Mouse (Mus musculus) hindbrain, embryonic 14.5 days (tissue): ENCODE measurements around the gene Nt5c. TPM values are rescaled to one million over a fixed set of nuclear protein-coding genes. Genes with fewer than 3 reads are reported as not detected.
"Not testable (repeated sequence)": the region's sequence is repeated elsewhere in the genome, so short reads cannot be mapped to it uniquely, and the experiment has no call there.

Experiments
- ATAC-seq: fragments of 200-750 bp; cut with Nextera tagmentation; 2 replicates; pipeline ENCODE4 v1.8.0; 2017; ENCODE audit warnings: moderate number of reproducible peaks, mild to moderate bottlenecking, moderate TSS enrichment, moderate library complexity; ENCODE audit not compliant: low FRiP score
- DNase-seq: peaks from one replicate; pipeline ENCODE4 v3.0.0-alpha.2; 2015; ENCODE audit warnings: low spot score
- H3K27ac ChIP-seq: fragments of 300-500 bp; sonication (generic); 2 replicates; pipeline ENCODE4 v1.5.1; 2014; ENCODE audit warnings: mild to moderate bottlenecking, moderate library complexity
- H3K27me3 ChIP-seq: fragments of 300-500 bp; sonication (generic); 2 replicates; pipeline ENCODE4 v1.6.1; 2014; ENCODE audit warnings: mild to moderate bottlenecking, low read length, mixed read lengths; ENCODE audit not compliant: control insufficient read depth, insufficient read depth
- H3K36me3 ChIP-seq: fragments of 300-500 bp; sonication (generic); replicated peaks from 2 replicates; pipeline ENCODE4 v1.6.1; 2014; ENCODE audit not compliant: control insufficient read depth, insufficient read depth
- H3K4me1 ChIP-seq: fragments of 300-500 bp; sonication (generic); replicated peaks from 2 replicates; pipeline ENCODE4 v1.6.1; 2014; ENCODE audit warnings: antibody characterized with exemption, low read length, mixed read lengths; ENCODE audit not compliant: control insufficient read depth, insufficient read depth
- H3K4me2 ChIP-seq: fragments of 300-500 bp; sonication (generic); replicated peaks from 2 replicates; pipeline ENCODE4 v1.6.1; 2014; ENCODE audit warnings: mild to moderate bottlenecking, moderate library complexity
- H3K4me3 ChIP-seq: fragments of 300-500 bp; sonication (generic); replicated peaks from 2 replicates; pipeline ENCODE4 v1.5.1; 2014; ENCODE audit warnings: mild to moderate bottlenecking, low read length
- H3K9ac ChIP-seq: fragments of 300-500 bp; sonication (generic); 2 replicates; pipeline ENCODE4 v1.6.1; 2014
- H3K9me3 ChIP-seq: fragments of 300-500 bp; sonication (generic); 2 replicates; pipeline ENCODE4 v1.6.1; 2016; ENCODE audit warnings: low read length; ENCODE audit not compliant: control insufficient read depth
- WGBS: fragments of 180-500 bp; shearing (Covaris S2); extraction: QIAGEN DNeasy Blood & Tissue Kit; methylation state at CpG from one replicate; pipeline ENCODE4 v1.1.7; 2014; 5-methylcytosine and 5-hydroxymethylcytosine counted together
- polyA plus RNA-seq: library from polyadenylated mRNA; unstranded; fragments of >200 nt; fragmentation: Nextera tagmentation; extraction: Ambion mirVana; gene quantifications from 2 replicates; pipeline ENCODE4 v1.2.1, GENCODE M21; 2014

Gene Nt5c
- polyA plus RNA-seq, 1 experiment from 2014 or later: 98.0 TPM

DNA sequence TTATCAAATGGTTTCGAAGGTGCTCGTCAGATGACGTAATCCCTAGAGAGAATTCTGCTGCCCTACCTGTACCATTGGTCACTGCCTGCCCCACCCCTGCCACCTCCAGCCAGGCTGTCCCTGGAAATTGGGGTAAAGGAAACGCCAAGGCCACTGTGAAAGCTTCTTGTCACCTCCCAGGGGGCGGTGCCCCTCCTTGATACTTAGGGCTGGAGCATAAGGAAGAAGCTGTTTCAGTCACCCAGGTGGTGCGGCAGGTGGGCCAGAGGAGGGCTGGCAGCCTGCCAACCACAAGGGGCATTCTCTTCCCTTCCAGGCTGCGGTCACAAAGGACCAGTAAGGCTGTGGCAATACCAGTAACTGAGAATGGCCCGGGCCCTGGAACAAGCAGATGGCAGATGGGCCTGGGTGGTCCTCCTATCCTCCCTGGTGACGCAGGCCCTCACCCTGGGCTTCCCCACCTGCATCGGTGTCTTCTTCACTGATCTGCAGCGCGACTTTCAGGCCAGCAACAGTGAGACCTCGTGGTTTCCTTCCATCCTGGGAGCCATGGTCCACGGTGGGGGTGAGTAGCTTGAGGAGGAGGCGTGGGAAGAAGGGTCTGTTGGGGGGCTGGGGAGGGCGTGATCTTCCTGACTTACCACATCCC is 29.3 kb downstream of the Nt5c start, which contains the start of gene Slc16a5:
TSS of gene Slc16a5 (plus strand) at position 232 of the 649 bp plus-strand sequence.
- Histone ChIP-seq H3K4me3 (no peak within 1 kb of the TSS), H3K27ac (no peak within 1 kb of the TSS), H3K36me3 (no peaks in the 10 kb centered on the region), H3K9me3 (no peaks in the 10 kb centered on the region), H3K27me3 (no peaks in the 10 kb centered on the region), H3K9ac (no peak within 1 kb of the TSS; the same call in 1 of the 2 replicates), H3K4me1 (no peaks in the 10 kb centered on the region), H3K4me2 (no peak within 1 kb of the TSS)
- DNase-seq (no peak), ATAC-seq (no peak)
- WGBS: 74% methylated on average over 16 of the region's 16 CpGs

DNA sequence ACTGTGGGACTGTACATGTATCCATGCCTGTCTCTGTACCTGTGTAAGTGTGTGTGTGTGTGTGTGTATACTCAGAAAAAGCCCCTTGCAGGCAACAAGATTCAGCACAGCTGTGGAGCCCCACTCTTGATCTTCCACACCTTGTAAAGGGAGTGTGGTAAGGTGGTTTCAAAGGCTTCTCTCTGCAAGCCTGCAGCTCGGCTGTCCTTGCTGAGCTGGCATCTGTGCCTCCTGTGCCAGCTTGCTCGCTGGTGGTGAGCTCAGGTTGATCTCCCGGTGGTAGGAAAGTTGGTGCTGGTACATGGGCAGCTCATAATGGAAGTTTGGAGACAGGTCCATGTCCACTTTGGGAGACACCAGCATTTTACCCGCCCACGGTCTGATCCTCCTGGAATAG is 29.8 kb downstream of the Nt5c start:
- H3K4me1 ChIP-seq: no peaks in the 10 kb centered on the region
- H3K27ac ChIP-seq: no peak overlapping the region
- no peak for DNase-seq
- no peaks in the 10 kb centered on the region for H3K36me3 ChIP-seq
- no peak overlapping the region for H3K4me3 ChIP-seq
- no peaks in the 10 kb centered on the region for H3K27me3 ChIP-seq
- H3K9me3 ChIP-seq: no peaks in the 10 kb centered on the region
- H3K4me2 ChIP-seq: no peak overlapping the region
- WGBS: 73% methylated on average over 5 of the region's 5 CpGs
- ATAC-seq: no peak
- no peak overlapping the region for H3K9ac ChIP-seq

DNA sequence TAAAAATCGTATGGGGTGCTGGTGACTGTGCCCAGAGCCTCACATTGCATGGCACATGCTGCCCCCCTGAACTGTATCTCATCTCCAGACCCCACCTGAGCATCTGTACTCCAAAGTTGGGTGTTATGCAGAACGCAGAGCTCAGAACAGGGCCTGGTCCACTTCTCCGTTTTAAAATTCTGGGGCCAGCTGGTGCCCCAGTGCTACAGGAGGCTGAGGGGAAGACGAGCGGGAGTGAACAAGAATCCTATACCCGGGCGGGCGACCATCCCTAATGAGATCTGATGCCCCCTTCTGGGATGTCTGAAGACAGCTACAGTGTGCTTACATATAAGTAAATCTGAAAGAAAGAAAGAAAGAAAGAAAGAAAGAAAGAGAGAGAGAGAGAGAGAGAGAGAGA is 30.7 kb downstream of the Nt5c start:
- no peak overlapping the region for H3K9ac ChIP-seq
- H3K27me3 ChIP-seq: no peaks in the 10 kb centered on the region
- no peaks in the 10 kb centered on the region for H3K4me1 ChIP-seq
- H3K4me2 ChIP-seq: no peak overlapping the region
- no peaks in the 10 kb centered on the region for H3K9me3 ChIP-seq
- no peak overlapping the region for H3K4me3 ChIP-seq
- DNase-seq (no peak), ATAC-seq (no peak)
- no peak overlapping the region for H3K27ac ChIP-seq
- H3K36me3 ChIP-seq: no peaks in the 10 kb centered on the region
- 10% methylated on average over 8 of the region's 8 CpGs for WGBS

DNA sequence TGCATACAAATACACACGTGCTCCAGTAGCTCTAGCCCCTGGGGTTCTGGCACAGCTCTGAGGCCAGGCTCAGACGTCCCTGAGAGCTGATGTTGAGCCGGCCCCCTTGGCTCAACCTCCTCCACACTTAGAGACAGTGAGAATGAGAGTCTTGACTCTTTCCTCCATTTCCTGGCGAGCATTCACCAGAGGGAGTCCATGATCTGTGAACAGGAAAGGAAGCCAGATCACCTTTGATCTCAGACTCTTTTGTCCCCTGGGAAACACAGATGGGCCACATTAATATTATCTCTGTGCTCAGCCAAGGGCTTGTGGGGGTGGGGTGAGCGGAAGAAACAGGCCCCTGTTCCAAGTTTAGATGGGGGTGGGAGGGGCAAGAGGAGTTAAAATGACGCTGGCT is 34.3 kb downstream of the Nt5c start:
- Histone ChIP-seq H3K9ac (no peak overlapping the region), H3K4me2 (no peak overlapping the region), H3K27ac (no peak overlapping the region), H3K4me3 (no peak overlapping the region), H3K27me3 (no peaks in the 10 kb centered on the region), H3K4me1 (no peaks in the 10 kb centered on the region), H3K9me3 (no peaks in the 10 kb centered on the region), H3K36me3 (no peaks in the 10 kb centered on the region)
- ATAC-seq (no peak), DNase-seq (no peak)
- WGBS: 35% methylated on average over 6 of the region's 6 CpGs

DNA sequence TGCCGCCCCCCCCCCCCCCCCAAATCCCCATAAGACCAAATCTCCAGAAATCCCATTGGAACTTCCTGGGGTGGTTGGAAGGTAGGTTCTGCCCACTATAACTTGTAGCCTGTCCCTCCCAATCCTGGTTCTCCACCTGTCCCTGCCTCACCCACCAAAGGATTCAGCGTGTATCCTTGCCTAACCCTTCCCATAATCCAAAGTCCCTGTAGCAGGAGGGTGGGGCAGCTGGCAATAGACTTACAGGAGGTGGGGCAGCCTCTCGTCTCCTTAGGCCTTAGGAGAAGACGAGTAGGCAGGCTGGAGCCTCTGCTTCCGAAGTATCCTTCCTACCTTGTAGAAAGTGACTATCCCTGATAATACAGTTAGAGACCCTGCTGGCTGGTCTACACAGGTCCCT is 35.5 kb downstream of the Nt5c start:
- DNase-seq (no peak), ATAC-seq (no peak)
- 89% methylated on average over 5 of the region's 5 CpGs for WGBS

DNA sequence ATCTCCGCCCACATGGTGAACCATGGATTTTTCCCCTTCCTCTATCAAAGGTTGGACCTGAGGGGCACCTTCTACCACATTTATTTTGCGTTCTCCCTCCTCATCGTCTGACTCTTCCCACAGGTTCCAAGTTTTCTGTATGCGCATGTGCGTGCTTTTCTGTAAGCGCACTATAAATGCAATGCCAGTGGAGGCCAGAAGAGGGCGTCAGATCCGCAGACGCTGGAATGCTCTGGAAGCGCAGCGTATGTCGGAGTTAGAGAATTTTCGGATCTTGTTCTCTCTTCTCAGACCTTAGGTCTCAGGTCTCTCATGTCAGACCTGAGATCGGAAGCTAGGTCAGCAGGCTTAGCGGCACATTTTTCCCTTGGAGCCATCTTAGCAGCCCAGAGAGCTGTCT is 36.0 kb downstream of the Nt5c start:
- 89% methylated on average over 15 of the region's 15 CpGs for WGBS
- no peak overlapping the region for H3K4me3 ChIP-seq
- H3K27ac ChIP-seq: no peak overlapping the region
- H3K9me3 ChIP-seq: no peaks in the 10 kb centered on the region
- no peaks in the 10 kb centered on the region for H3K4me1 ChIP-seq
- H3K9ac ChIP-seq: no peak overlapping the region
- ATAC-seq (no peak), DNase-seq (no peak)
- no peak overlapping the region for H3K4me2 ChIP-seq
- no peaks in the 10 kb centered on the region for H3K36me3 ChIP-seq
- no peaks in the 10 kb centered on the region for H3K27me3 ChIP-seq

More for the DNA sequence above, 35.5 kb downstream of the Nt5c start:
- no peak overlapping the region for H3K9ac ChIP-seq
- no peak overlapping the region for H3K4me3 ChIP-seq
- H3K27me3 ChIP-seq: no peaks in the 10 kb centered on the region
- H3K27ac ChIP-seq: no peak overlapping the region
- no peak overlapping the region for H3K4me2 ChIP-seq
- no peaks in the 10 kb centered on the region for H3K9me3 ChIP-seq
- H3K4me1 ChIP-seq: no peaks in the 10 kb centered on the region
- no peaks in the 10 kb centered on the region for H3K36me3 ChIP-seq

DNA sequence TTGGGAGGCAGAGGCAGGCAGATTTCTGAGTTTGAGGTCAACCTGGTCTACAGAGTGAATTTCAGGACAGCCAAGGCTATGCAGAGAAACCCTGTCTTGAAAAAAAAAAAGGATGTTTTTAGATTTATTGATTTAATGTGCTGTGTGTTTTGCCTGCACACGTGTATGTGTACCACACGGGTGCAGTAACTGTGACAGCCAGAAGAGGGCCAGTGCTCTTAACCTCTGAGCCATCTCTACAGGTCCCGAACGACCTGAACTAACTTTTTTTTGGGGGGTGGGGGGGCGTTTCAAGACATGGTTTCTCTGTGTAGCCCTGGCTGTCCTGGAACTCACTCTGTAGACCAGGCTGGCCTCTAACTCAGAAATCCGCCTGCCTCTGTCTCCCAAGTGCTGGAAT is 36.8 kb downstream of the Nt5c start:
- ATAC-seq, H3K4me3 ChIP-seq, H3K27me3 ChIP-seq, H3K4me2 ChIP-seq, H3K9me3 ChIP-seq, H3K36me3 ChIP-seq, DNase-seq, H3K27ac ChIP-seq, H3K4me1 ChIP-seq, H3K9ac ChIP-seq: not testable (repeated sequence)
- 86% methylated on average over 6 of the region's 6 CpGs for WGBS

DNA sequence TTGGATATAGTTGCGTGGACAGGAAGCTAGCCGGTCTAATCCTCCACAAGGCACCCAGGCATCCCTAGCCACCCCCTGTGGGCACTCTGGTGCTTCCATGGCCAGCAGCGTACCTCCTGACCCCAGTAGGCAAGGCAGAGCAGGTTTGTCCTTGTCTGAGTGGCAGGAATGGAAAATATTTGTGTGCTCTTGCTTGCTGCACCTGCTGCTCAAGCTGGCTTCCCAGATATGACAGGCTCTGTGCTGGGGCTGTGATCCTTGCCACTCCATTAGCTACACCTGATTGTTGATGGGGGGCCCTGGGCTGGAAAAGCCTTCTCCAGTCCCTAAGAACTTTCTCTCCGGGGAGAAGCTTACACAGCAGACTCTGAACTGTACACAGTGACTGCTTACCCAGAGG is 38.4 kb downstream of the Nt5c start:
- WGBS: 71% methylated on average over 4 of the region's 4 CpGs
- Histone ChIP-seq H3K9ac (no peak overlapping the region), H3K27ac (no peak overlapping the region), H3K4me2 (no peak overlapping the region), H3K27me3 (no peaks in the 10 kb centered on the region), H3K36me3 (no peaks in the 10 kb centered on the region), H3K9me3 (no peaks in the 10 kb centered on the region), H3K4me1 (no peaks in the 10 kb centered on the region), H3K4me3 (no peak overlapping the region)
- no peak for DNase-seq
- no peak for ATAC-seq

DNA sequence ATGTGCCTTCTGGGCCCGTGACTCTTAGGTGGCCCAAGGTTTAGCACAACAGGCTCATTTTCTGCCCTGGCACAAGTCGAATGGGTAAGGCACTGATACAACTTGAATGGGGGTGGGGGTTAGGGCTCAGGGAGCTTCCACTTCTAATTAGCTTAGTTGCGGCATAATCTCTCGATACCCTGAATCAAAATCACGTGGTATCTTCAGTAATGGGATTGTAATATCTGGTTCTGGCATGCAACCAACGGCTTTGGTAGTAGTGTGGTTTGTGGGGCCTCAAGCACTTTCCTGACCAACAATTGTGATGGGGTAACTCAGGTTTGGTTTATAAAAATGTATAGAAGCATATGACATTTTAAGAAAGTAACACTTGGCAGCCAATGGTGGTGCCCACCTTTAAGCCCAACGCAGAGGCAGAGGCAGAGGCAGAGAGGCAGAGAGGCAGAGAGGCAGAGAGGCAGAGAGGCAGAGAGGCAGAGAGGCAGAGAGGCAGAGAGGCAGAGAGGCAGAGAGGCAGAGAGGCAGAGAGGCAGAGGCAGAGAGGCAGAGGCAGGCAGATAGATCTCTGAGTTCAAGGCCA is 39.3 kb downstream of the Nt5c start:
- no peak for ATAC-seq
- Histone ChIP-seq H3K9ac (no peak overlapping the region), H3K36me3 (no peaks in the 10 kb centered on the region), H3K27me3 (no peaks in the 10 kb centered on the region), H3K4me3 (no peak overlapping the region), H3K9me3 (no peaks in the 10 kb centered on the region), H3K27ac (no peak overlapping the region), H3K4me1 (no peaks in the 10 kb centered on the region), H3K4me2 (no peak overlapping the region)
- WGBS: 80% methylated on average over 7 of the region's 7 CpGs
- no peak for DNase-seq
